Mouse (Mus musculus): Measurements from ENCODE around the gene Hook1.

DNA sequence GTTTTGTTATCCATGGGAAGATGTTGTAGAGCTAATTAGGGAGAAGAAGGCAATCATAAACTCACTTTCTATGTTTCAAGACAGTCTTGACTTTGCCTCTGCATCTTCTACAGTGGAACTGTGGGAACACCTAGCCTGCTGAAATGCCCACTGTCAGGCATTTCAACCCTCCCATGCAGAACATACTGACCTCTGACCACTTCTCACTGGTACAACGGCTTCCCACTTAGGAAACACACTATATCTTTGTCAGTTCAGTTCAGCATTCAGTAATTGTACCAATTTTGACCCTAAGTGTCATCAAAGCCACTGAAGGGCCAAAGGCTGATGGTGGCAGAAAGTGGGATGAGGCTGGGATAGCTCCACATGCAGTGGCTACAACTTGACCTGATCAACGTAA, 95.0 kb downstream of the Hook1 start:
- TF ChIP-seq CTCF (IDR thresholded peaks at IDR 0.05; ENCODE audit: insufficient read depth, low read length) (no peak), POLR2A (IDR thresholded peaks at IDR 0.05; ENCODE audit: borderline replicate concordance, extremely low read depth, low read depth, low read length) (no peak)
